Mouse (Mus musculus) urinary bladder, postnatal 36 days (tissue): ENCODE measurements around the gene Cfap54.
A peak's percentile ranks its signal among the peaks of the same experiment; 100 is the strongest.

ENCODE experiments used
- DNase-seq, 2 experiments: peaks; one replicate each; pipeline ENCODE4 v3.0.0; 2022; ENCODE audit warnings: low spot score in 2 of 2, mixed read lengths in 1 of 2

Gene Cfap54

GRCm38 (mm10) chr10:93081133-93081779, at the start of gene Cfap54:
Gene Cfap54 (minus strand): TSS chr10:93081618.
- DNase-seq, result peak; percentile 80 to 84

- DNase-seq, result peak in 1 of 2 experiments; percentile 31
These were observed 49.1 kb upstream of the Cfap54 start for GRCm38 (mm10) chr10:93130456-93130940.

- no peak for DNase-seq
These were observed 48.6 kb upstream of the Cfap54 start for GRCm38 (mm10) chr10:93129904-93130455.

GRCm38 (mm10) chr10:93129345-93129744, 47.9 kb upstream of the Cfap54 start:
- DNase-seq, result no peak

GRCm38 (mm10) chr10:93128566-93128965, 47.1 kb upstream of the Cfap54 start:
- no peak for DNase-seq

- DNase-seq, result no peak
These were observed 44.6 kb upstream of the Cfap54 start for GRCm38 (mm10) chr10:93126025-93126424.

- peak in 1 of 2 experiments; percentile 55 for DNase-seq
These were observed 42.7 kb upstream of the Cfap54 start for GRCm38 (mm10) chr10:93123957-93124613.

- no peak for DNase-seq
These were observed 41.9 kb upstream of the Cfap54 start for GRCm38 (mm10) chr10:93123310-93123709.

GRCm38 (mm10) chr10:93122399-93123184, 41.2 kb upstream of the Cfap54 start:
- DNase-seq, result no peak

GRCm38 (mm10) chr10:93121262-93121860, 39.9 kb upstream of the Cfap54 start:
- peak in 1 of 2 experiments; percentile 28 for DNase-seq

GRCm38 (mm10) chr10:93119809-93120208, 38.4 kb upstream of the Cfap54 start:
- no peak for DNase-seq

GRCm38 (mm10) chr10:93116636-93117035, 35.2 kb upstream of the Cfap54 start:
- DNase-seq, result no peak

- DNase-seq, result no peak
These were observed 34.3 kb upstream of the Cfap54 start for GRCm38 (mm10) chr10:93115743-93116142.

- DNase-seq, result no peak
These were observed 33.4 kb upstream of the Cfap54 start for GRCm38 (mm10) chr10:93114782-93115181.

GRCm38 (mm10) chr10:93113968-93114367, 32.5 kb upstream of the Cfap54 start:
- DNase-seq, result no peak

GRCm38 (mm10) chr10:93112021-93112420, 30.6 kb upstream of the Cfap54 start:
- DNase-seq, result no peak

- DNase-seq, result no peak
These were observed 30.0 kb upstream of the Cfap54 start for GRCm38 (mm10) chr10:93111412-93111811.

- no peak for DNase-seq
These were observed 23.9 kb upstream of the Cfap54 start for GRCm38 (mm10) chr10:93105358-93105757.

GRCm38 (mm10) chr10:93104357-93104756, 22.9 kb upstream of the Cfap54 start:
- no peak for DNase-seq

GRCm38 (mm10) chr10:93103676-93104075, 22.3 kb upstream of the Cfap54 start:
- DNase-seq, result no peak

GRCm38 (mm10) chr10:93102321-93102720, 20.9 kb upstream of the Cfap54 start:
- DNase-seq, result no peak
